Mouse (Mus musculus): ENCODE measurements around the gene Ubr2.

Ubr2 gene

DNA sequence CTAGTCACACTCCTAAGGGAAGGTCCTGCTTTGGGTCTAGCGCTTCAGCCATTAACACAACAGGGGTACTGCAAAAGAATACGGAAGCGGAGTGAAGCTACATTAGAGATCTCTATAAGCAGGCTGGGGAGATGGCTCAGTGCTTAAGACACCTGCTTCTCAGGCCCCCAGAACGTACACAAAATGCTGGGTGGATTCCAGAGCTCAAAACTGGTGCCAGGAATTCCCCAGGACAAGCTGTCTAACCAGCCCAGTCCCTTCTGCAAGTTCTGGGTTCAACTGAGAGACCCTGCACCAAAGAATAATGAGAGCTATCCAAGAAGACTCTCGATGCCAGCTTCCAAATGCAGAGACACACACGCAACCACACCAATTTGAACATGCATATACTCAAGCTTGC is 128.6 kb downstream of the Ubr2 start:
- no peak for DNase-seq (ENCODE audit: low spot score in 2 of 2)

DNA sequence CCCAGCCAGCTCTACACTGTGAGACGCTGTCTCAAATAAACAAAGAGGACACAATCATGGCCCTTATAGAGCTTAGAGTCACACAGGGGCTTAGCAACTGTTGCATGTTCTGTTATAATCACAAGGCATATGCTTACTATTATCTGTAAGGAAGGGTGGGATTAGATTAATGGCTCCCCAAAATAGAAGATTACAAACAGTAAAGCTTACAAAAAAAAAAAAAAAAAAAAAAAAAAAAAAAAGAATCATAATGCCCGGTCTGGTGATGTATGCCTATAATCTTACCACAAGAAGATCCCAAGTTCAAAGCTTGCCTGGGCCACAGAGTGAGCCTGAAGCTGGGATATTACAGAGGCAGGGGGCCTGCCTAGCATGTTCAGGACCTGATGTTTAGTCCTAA is 130.0 kb downstream of the Ubr2 start:
- DNase-seq (ENCODE audit: low spot score in 2 of 2), result no peak

DNA sequence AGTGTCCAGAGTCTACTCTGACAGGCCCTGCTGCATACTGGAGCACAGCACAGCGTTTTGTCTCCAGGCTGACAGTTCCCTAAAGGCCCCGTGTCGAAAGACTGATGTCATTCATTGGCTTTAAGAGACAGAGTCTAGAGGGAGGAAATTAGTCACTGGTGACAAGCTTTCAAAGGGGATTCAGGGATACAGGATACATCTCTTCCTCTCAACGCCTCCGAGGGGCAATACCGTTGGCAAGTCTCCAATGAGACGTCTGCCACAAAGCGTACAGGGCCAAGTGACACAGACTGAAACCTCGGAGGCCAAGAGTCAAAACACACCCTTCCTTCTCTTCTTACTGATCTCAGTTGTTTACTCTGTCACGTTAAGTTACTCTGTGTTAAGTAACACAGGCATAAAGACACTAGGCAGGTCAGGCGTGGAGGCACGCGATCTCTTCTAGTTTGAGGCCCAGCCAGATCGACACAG is 130.5 kb downstream of the Ubr2 start:
- DNase-seq (ENCODE audit: low spot score in 2 of 2), result no peak
